Mouse (Mus musculus) olfactory bulb, adult 2 months (tissue): ENCODE measurements around the gene Ptpn13.

ENCODE experiments used
- CTCF ChIP-seq: fragments of 200-500 bp; IDR thresholded peaks from 2 replicates; pipeline ENCODE4 v1.5.1; 2012; ENCODE audit warnings: low read depth, mild to moderate bottlenecking, low read length, moderate library complexity; ENCODE audit not compliant: insufficient read depth
- POLR2A ChIP-seq: fragments of 200-500 bp; IDR thresholded peaks from 2 replicates; pipeline ENCODE4 v1.6.1; 2012; ENCODE audit warnings: mild to moderate bottlenecking, low read depth, low read length, moderate library complexity; ENCODE audit not compliant: insufficient read depth

- TF ChIP-seq CTCF, result no peak
- TF ChIP-seq POLR2A, result no peak
Measured at GRCm38 (mm10) chr5:103445383-103445782, 20.4 kb downstream of the Ptpn13 start.
